Mouse (Mus musculus) hindbrain, embryonic 16.5 days (tissue): Measurements from ENCODE around the gene 4930539E08Rik. TPM values are rescaled to one million over a fixed set of nuclear protein-coding genes. Genes with fewer than 3 reads are reported as not detected.

Source experiments
- ATAC-seq: fragments of 200-750 bp; cut with Nextera tagmentation; 2 replicates; pipeline ENCODE4 v1.8.0; 2017; ENCODE audit warnings: moderate TSS enrichment, moderate library complexity
- H3K27ac ChIP-seq: fragments of 300-500 bp; sonication (generic); 2 replicates; pipeline ENCODE4 v1.5.1; 2014; ENCODE audit warnings: low read depth, mild to moderate bottlenecking, control low read depth, low read length, moderate library complexity
- H3K27me3 ChIP-seq: fragments of 300-500 bp; sonication (generic); replicated peaks from 2 replicates; pipeline ENCODE4 v1.6.1; 2014; ENCODE audit warnings: low read length; ENCODE audit not compliant: control insufficient read depth, insufficient read depth
- H3K36me3 ChIP-seq: fragments of 300-500 bp; sonication (generic); 2 replicates; pipeline ENCODE4 v1.6.1; 2014; ENCODE audit warnings: mild to moderate bottlenecking, low read length, moderate library complexity, mixed read lengths; ENCODE audit not compliant: control insufficient read depth, insufficient read depth
- H3K4me1 ChIP-seq: fragments of 300-500 bp; sonication (generic); 2 replicates; pipeline ENCODE4 v1.6.1; 2014; ENCODE audit warnings: low read depth, low read length; ENCODE audit not compliant: control insufficient read depth, insufficient read depth
- H3K4me2 ChIP-seq: fragments of 300-500 bp; sonication (generic); 2 replicates; pipeline ENCODE4 v1.6.1; 2014; ENCODE audit warnings: mild to moderate bottlenecking, low read length, control low read depth, moderate library complexity
- H3K4me3 ChIP-seq: fragments of 300-500 bp; sonication (generic); 2 replicates; pipeline ENCODE4 v1.5.1; 2014; ENCODE audit warnings: mild to moderate bottlenecking, low read length, control low read depth, moderate library complexity
- H3K9ac ChIP-seq: fragments of 300-500 bp; sonication (generic); 2 replicates; pipeline ENCODE4 v1.6.1; 2014; ENCODE audit warnings: low read depth, mild to moderate bottlenecking, control low read depth, low read length, moderate library complexity
- H3K9me3 ChIP-seq: fragments of 300-500 bp; sonication (generic); 2 replicates; pipeline ENCODE4 v1.6.1; 2014; ENCODE audit warnings: mild to moderate bottlenecking, low read length, moderate library complexity; ENCODE audit not compliant: control insufficient read depth
- WGBS: fragments of 180-500 bp; shearing (Covaris S2); extraction: QIAGEN DNeasy Blood & Tissue Kit; methylation state at CpG from one replicate; pipeline ENCODE4 v1.1.7; 2014; 5-methylcytosine and 5-hydroxymethylcytosine counted together
- polyA plus RNA-seq: library from polyadenylated mRNA; unstranded; fragments of >200 nt; fragmentation: Nextera tagmentation; extraction: Ambion mirVana; gene quantifications from 2 replicates; pipeline ENCODE4 v1.2.1, GENCODE M21; 2015

The 4930539E08Rik gene
- polyA plus RNA-seq = 2.4 TPM in 2 replicates

DNA sequence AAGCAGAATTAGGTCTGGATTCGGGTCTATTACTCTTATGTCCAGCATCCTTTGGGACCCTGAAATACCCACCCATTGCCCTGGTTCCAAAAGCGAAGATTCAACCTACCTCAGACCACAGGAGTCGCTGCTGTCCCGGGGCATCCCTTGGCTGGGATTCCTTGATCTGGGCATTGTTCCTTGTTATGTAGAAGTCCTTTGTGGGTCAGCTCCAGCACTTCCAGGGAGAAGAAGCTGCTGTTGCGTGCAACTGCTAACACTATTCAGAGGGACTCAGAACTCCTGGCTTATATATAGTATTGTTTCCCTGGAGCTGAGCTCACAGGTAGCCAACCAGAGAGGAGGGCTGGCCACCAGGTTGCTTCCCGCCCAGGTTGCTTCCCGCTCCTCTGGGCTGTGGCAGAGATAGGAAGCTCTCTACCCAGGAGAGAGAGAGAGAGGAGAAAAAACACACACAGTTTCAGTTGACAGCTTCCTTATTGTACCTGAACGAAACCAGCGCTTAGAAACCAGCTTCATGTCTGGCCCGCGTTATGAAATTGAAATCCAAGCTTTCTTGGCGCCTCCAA lies at the start of gene 4930539E08Rik:
4930539E08Rik (minus strand) TSS at position 265 of the 569 bp plus-strand sequence.
- H3K4me3 ChIP-seq = no peak within 1 kb of the TSS
- ATAC-seq = no peak
- no peak within 1 kb of the TSS for H3K4me2 ChIP-seq
- 64% methylated on average over 12 of the region's 12 CpGs for WGBS
- H3K27ac ChIP-seq = no peak within 1 kb of the TSS
- no peaks in the 10 kb centered on the region for H3K4me1 ChIP-seq
- H3K9me3 ChIP-seq = no peaks in the 10 kb centered on the region
- H3K36me3 ChIP-seq = no peaks in the 10 kb centered on the region
- H3K27me3 ChIP-seq = peaks cover under 1% of the 10 kb centered on the region; the same call in 1 of the 2 replicates
- no peak within 1 kb of the TSS for H3K9ac ChIP-seq

DNA sequence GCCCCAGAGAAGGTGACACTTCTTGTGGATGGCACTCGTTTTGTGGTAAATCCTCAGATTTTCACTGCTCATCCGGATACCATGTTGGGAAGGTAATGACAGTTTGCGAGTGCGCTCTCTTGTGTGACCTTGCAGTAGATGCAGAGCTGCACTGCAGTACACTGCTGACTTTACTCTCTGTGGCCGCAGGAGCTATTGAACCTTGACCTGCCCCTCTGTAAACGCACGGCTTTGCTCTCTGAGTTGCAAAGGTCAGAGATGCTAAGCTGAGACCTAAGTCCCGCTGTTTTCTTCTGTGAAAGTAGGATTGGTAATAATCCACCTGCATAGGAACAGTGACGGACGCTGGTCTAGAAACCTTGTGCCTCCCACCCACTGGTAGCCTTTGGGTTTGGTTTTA lies 46.5 kb upstream of the 4930539E08Rik start:
- ATAC-seq = no peak
- H3K27me3 ChIP-seq = no peaks in the 10 kb centered on the region
- H3K9me3 ChIP-seq = no peaks in the 10 kb centered on the region
- no peak overlapping the region for H3K4me2 ChIP-seq
- H3K4me1 ChIP-seq = no peaks in the 10 kb centered on the region
- peaks cover 42% of the 10 kb centered on the region for H3K36me3 ChIP-seq
- no peak overlapping the region for H3K9ac ChIP-seq
- H3K27ac ChIP-seq = no peak overlapping the region
- WGBS = 84% methylated on average over 10 of the region's 10 CpGs
- no peak overlapping the region for H3K4me3 ChIP-seq

GRCm38 (mm10) chr17:28960597-28960996 lies 45.5 kb upstream of the 4930539E08Rik start:
- Histone ChIP-seq H3K4me1 (no peaks in the 10 kb centered on the region), H3K36me3 (peaks cover 33% of the 10 kb centered on the region), H3K4me2 (no peak overlapping the region), H3K27me3 (no peaks in the 10 kb centered on the region), H3K9ac (no peak overlapping the region), H3K4me3 (no peak overlapping the region), H3K9me3 (no peaks in the 10 kb centered on the region), H3K27ac (no peak overlapping the region)
- ATAC-seq = no peak
- 80% methylated on average over 10 of the region's 10 CpGs for WGBS

- H3K4me3 ChIP-seq = no peak overlapping the region
- H3K9me3 ChIP-seq = no peaks in the 10 kb centered on the region
- no peak overlapping the region for H3K9ac ChIP-seq
- H3K36me3 ChIP-seq = no peaks in the 10 kb centered on the region
- peaks cover 19% of the 10 kb centered on the region for H3K4me1 ChIP-seq
- no peak overlapping the region; the same call in 1 of the 2 replicates for H3K4me2 ChIP-seq
- no peak overlapping the region for H3K27ac ChIP-seq
- no peak for ATAC-seq
- 95% methylated on average over 9 of the region's 9 CpGs for WGBS
- no peaks in the 10 kb centered on the region for H3K27me3 ChIP-seq
Observed at GRCm38 (mm10) chr17:28954416-28954815, 39.3 kb upstream of the 4930539E08Rik start.

- Histone ChIP-seq H3K9me3 (no peaks in the 10 kb centered on the region), H3K4me3 (peak overlapping the region; percentile 76), H3K36me3 (no peaks in the 10 kb centered on the region), H3K4me2 (peak overlapping the region; percentile 62), H3K4me1 (peaks cover 19% of the 10 kb centered on the region), H3K9ac (peak overlapping the region; percentile 92), H3K27ac (peak overlapping the region; percentile 96), H3K27me3 (no peaks in the 10 kb centered on the region)
- no peak for ATAC-seq
- 22% methylated on average over 9 of the region's 9 CpGs for WGBS
Observed at GRCm38 (mm10) chr17:28953251-28953650, 38.1 kb upstream of the 4930539E08Rik start.

DNA sequence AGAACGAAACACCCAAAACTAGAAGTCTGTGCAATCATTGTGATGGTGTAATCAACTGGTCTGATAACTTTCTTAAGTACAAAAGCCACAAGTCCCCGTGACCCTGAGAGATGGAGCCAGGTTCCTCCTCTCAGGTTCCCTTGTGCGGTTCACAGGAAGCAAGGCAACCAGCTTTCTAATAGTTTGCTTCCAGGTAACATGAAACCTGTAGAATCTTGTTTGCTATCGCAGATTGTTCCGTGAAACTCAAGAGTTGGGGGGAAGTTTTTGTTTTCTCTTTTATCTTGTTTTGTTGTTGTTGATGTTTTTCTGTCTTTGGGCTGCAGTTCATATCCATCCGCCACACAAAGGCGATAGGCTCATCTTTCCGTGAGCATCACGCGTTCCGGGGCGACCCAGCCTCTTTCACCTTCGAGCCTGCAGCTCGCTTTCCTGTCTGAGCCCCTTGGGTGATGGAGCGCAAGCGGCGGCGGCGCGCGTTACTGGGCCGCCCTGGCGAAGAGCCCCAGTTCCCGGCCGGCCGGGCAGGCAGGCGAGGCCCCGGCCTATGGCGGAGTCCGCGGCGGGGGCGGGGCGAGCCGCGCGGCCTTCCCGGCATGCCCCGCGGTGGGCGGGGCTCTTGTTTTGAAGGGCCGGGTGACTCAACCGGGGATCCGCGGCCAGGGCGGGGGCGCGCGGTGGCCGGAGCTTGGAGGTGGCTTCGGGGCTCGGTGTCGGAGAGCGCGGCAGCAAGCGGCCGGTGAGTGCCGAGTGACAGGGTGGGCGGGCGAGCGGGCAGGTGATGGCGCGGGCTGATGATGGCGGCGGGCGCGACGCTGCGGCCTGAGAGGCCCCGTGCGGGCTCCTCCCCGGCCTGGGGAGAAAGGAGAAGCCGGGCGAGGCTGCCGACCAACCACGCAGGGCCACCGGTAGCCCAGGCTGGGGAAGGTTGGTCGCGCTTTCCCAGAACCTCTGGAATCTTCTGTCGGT lies 37.0 kb upstream of the 4930539E08Rik start, which contains the start of gene Kctd20:
Kctd20 (plus strand) TSS at position 120 of the 969 bp plus-strand sequence.
- peak; percentile 92 for ATAC-seq
- whole genome bisulfite sequencing = under 1% methylated on average over 61 of the region's 80 CpGs
- H3K9me3 ChIP-seq = no peaks in the 10 kb centered on the region

DNA sequence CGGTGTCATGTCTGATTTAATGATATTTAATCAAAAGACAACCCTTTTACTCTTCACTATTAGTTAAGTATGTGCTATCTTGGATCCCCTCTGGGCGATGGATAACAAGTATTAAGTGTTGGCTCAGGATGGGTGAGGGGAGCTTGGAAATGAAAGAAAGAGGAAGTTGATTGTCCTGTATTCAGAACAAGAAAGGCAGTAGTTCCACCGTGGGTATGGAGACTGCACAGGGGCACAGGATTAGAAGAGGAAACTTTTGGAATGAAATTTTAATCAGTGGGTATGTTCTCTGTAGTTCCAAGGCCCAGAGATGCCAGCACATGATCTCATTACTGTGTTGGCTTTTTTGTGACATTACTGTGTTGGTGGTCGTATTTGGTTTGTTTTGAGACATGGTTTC lies 35.6 kb upstream of the 4930539E08Rik start:
- Histone ChIP-seq H3K4me2 (no peak overlapping the region), H3K4me1 (peaks cover 19% of the 10 kb centered on the region), H3K9me3 (no peaks in the 10 kb centered on the region), H3K36me3 (no peaks in the 10 kb centered on the region), H3K27ac (no peak overlapping the region), H3K27me3 (no peaks in the 10 kb centered on the region), H3K4me3 (no peak overlapping the region), H3K9ac (no peak overlapping the region)
- no peak for ATAC-seq
- WGBS = 73% methylated on average over 4 of the region's 4 CpGs

More for the DNA sequence above, 37.0 kb upstream of the 4930539E08Rik start, which contains the start of gene Kctd20:
- Histone ChIP-seq H3K36me3 (no peaks in the 10 kb centered on the region), H3K4me2 (peak within 1 kb of the TSS; percentile 62), H3K27ac (peak within 1 kb of the TSS; percentile 96), H3K9ac (peak within 1 kb of the TSS; percentile 92), H3K4me1 (peaks cover 19% of the 10 kb centered on the region), H3K27me3 (no peaks in the 10 kb centered on the region), H3K4me3 (peak within 1 kb of the TSS; percentile 76)

- Histone ChIP-seq H3K27ac (no peak overlapping the region), H3K4me3 (no peak overlapping the region), H3K9me3 (no peaks in the 10 kb centered on the region), H3K9ac (no peak overlapping the region), H3K36me3 (no peaks in the 10 kb centered on the region), H3K27me3 (no peaks in the 10 kb centered on the region), H3K4me2 (no peak overlapping the region), H3K4me1 (peaks cover 10% of the 10 kb centered on the region)
- ATAC-seq = no peak
- WGBS = 70% methylated on average over 4 of the region's 4 CpGs
Observed at GRCm38 (mm10) chr17:28948661-28949060, 33.5 kb upstream of the 4930539E08Rik start.
